Mouse (Mus musculus): ENCODE data around the gene Asb7. TPM values are rescaled to one million over a fixed set of nuclear protein-coding genes. Genes with fewer than 3 reads are reported as not detected.

Gene Asb7
- polyA plus RNA-seq, 1 experiment from 2014 or later = 9.3 TPM

Other genes with a start within 250 kb of the Asb7 start
- gene Lins1, start 293 bp upstream of the Asb7 start, polyA plus RNA-seq (2015; fragmentation: Nextera tagmentation; extraction: Ambion mirVana) = 16.1 and 17.8 TPM in 2 replicates
- 19.4 and 27.8 TPM in 2 replicates for gene Cers3, start 53.9 kb upstream of the Asb7 start, polyA plus RNA-seq (2015; fragmentation: Nextera tagmentation; extraction: Ambion mirVana)
- 5.3 and 5.9 TPM in 2 replicates for gene Adamts17, start 150.1 kb upstream of the Asb7 start, polyA plus RNA-seq (2015; fragmentation: Nextera tagmentation; extraction: Ambion mirVana)

Measured in stomach, embryonic 16.5 days (tissue).